Mouse (Mus musculus) R1 (cell line): ENCODE data around the gene Cfhr2.
A peak's percentile ranks its signal among the peaks of the same experiment; 100 is the strongest.
"Not testable (repeated sequence)": the region's sequence is repeated elsewhere in the genome, so short reads cannot be mapped to it uniquely, and the experiment has no call there.

Source experiments
- DNase-seq: peaks from one replicate; pipeline ENCODE4 v3.0.0-alpha.2; 2018; ENCODE audit warnings: low read depth, low spot score

Gene Cfhr2

DNA sequence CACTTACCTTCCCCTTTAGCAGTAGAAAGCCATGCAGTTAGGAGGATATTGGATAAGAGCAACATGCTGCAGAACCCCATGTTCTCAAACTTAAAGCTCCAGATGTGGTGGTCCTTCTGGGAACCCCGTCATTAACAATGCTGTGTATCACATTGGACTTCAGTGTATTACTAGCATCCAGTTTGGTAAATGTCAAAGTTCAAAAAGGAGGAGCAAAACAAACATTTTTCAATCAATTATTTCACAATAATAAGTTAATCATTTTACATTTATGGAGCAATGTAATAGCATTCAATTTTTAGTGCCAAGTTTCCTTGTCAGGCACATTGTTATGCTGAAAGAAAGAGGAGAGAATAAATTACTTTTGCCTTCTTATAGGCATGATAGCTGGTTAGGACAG is at the start of gene Cfhr2:
Cfhr2 (minus strand) TSS at position 155 of the 400 bp plus-strand sequence.
- DNase-seq: no peak

DNA sequence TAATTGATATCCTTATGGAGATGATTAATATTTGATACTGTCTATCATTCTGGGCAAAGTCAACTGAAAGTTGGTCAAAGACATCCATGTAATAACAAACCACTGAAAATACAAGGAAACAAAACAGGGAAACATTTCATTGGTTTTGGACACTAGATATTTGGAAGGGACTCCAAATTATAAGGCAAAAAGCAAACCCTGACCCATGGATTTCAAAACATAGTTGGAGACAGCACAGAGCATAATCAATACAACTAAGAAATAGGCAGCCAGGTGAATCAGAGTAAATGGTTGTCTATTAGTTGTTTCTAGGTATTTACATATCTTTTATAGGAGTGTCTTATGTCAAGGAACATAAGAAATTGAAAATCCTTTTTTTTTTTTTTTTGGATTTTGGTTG is 5.2 kb upstream of the Cfhr2 start:
- no peak for DNase-seq

DNA sequence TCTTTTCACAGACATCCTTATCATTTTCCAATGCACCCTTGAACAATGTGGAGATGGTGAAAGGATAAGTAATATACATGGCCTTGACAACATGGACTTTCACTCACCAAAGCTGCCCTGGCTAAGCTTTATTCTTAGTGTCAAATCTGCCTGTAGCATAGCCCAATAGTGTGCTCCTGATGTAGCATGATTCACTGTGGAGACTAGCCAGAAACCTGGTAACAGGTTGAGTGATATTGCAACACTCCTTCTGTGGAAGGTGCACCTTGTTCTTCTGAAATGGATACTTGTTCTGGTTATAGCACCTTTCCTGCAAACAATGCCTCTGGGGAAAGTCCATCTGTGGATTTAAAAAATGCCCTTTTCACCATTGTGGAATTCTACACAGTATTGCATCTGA is 1.7 kb upstream of the Cfhr2 start:
- DNase-seq: no peak

DNA sequence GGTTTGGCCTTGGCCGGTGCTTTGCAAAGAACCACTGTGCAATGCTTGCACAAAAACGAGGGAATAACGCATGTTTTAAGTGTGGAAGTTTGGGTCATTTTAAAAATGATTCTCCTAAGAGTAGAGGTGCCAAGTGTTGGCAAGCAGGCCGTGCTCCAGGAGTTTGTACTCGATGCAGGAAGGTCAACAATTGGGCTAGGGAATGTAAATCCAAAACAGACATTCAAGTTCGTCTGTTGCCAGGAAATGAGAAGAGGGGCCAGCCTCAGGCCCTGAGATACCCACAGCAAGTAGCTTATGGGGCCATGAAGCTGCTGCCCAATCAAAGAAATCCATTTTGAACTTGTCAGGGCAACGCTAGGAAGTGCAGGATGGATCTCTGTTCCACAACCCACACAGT is 18.8 kb downstream of the Cfhr2 start:
- DNase-seq: no peak

DNA sequence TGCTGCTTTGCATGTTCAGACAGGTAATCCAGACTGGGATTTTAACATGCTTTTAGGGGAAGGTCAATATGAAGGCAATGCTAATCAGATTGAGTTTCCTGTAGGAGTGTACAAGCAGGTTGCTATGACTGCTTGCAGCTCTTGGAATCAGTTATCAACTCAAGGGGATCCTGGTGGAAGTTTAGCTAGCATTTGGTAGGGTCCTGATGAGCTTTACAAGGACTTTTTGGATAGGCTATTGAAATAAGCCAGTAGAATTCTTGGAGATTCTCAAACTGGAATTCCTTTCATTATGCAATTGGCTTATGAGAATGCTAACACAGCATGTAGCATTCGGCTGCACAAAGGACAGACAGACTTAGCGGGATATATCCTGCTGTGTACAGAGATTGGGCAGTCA is 19.2 kb downstream of the Cfhr2 start:
- peak; percentile 75 for DNase-seq

DNA sequence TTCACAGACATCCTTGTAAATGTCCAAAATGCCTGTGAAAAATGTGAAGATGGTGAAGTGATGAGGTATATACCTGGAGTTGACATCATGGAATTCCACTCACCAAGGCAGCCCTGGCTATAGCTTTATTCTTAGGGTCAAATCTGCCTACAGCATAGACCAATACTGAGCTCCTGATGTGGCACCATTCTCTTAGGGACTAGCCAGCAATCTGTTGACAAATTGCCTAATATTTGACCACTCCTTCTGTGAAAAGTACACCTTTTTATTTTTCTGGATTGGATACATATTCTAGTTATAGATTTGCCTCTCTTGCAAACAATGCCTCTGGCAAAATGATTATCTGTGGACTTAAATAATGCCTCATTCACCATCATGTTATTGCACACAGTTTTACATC is 49.9 kb downstream of the Cfhr2 start:
- DNase-seq: no peak

DNA sequence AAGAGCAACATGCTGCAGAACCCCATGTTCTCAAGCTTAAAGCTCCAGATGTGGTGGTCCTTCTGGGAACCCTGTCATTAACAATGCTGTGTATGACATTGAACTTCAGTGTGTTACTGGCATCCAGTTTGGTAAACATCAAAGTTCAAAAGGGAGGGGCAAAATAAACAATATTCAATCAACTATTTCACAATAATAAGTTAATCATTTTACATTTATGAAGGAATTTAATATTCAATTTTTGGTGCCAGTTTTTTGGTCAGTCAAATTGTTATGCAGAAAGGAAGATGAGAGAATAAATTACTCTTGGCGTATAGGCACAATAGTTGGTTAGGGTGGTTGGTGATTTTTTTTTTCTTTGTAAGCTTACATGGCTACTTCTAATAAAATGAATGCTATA is 77.4 kb downstream of the Cfhr2 start, which contains the start of gene Gm4788:
Gm4788 (minus strand) TSS at position 101 of the 400 bp plus-strand sequence.
- DNase-seq: no peak

DNA sequence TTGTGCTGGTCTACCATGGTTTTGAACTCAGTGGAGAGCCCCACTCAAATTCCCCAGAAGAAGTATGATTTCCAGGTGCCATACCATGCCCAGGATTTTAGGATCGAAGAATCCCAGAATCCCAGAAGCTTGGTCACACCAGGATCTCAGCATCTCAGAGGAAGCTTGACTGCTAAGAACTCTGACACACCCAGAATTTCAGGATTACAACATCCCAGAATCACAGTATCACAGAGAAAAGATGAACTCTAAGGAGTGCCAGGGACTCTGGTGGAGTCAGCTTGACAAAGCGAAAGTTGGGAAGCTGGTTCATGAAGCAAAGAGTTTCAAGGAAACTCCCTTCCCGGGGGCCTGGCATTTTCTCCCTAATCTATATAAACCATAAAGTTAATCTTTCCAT is 88.6 kb downstream of the Cfhr2 start:
- not testable (repeated sequence) for DNase-seq
